Mouse (Mus musculus): ENCODE results near the gene Srp68. TPM values are rescaled to one million over a fixed set of nuclear protein-coding genes. Genes with fewer than 3 reads are reported as not detected.
"Not testable (repeated sequence)": the region's sequence is repeated elsewhere in the genome, so short reads cannot be mapped to it uniquely, and the experiment has no call there.

Gene Srp68
- total RNA-seq, 2 experiments from 2014 or later: 68.5 to 69.5 TPM

DNA sequence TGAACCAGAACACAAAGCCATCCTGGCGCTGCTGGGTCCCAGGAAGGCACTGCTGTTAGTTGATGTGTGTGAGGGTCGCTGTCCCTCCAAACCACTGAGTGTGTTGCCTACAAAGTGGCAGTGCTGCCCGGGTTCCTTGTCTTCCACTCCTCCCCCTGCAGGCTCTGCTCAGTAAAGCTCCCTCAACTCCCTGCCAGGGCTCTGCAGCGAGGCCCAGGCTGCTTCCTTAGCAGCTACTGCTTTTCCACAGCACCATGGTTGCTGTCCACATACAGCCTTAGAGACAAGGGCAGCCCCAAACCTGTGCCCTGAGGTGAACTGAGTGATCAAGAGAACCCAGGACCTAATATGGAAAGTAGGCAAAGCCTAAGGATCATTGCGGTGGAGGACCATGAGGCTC is 13.3 kb upstream of the Srp68 start:
- intact Hi-C loops (cut with DNase I; ENCODE audit: low total_unique reads): loop anchor here (2.0 kb wide), 1 partner anchor 53 kb away; no protein-coding TSS in a partner anchor
- DNase-seq: peak; percentile 46

DNA sequence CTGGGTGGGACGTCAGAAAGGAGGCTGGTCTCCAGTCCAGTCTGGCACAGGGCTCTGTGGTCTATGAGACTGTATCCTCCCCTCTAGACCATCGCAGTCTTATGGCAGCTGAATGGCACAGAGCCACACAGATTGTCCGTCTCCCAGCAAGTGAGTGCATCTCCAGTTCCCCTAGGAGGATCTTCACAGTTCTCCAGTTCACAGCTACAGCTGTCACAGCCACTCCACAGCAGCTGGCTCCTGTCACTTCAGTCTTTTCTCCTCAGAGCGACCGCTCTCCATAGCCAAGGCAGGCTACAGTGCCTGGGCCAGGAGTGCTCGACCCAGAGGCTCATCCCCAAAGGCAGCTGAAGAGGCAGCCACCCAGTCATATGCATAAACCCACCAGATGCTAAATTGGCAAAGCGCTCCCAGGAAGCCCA is 11.8 kb upstream of the Srp68 start:
- peak; percentile 63 for DNase-seq
- intact Hi-C loops (cut with DNase I; ENCODE audit: low total_unique reads): loop anchor here (2.0 kb wide), 1 partner anchor 51 kb away; no protein-coding TSS in a partner anchor

DNA sequence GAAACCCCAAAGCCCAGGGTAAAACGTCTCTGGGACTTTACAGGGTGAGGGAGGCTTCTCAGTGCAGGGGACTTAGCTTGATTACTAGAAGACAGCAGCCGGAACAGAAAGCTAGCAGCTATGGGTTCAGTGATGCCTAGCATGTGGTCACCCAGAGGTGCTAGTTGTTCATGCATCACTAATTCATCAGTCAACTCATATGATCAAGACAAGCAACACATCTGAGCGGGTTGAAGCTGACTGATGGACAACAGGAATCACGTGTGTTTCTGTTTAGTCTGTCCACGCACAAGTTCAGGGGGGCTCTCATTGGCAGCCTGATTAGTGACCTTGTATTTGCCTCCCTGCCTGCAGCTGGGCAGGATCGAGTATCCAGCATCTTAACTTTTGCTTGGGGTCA is 10.0 kb upstream of the Srp68 start:
- DNase-seq: no peak
- intact Hi-C loops (cut with DNase I; ENCODE audit: low total_unique reads): no loop called here

DNA sequence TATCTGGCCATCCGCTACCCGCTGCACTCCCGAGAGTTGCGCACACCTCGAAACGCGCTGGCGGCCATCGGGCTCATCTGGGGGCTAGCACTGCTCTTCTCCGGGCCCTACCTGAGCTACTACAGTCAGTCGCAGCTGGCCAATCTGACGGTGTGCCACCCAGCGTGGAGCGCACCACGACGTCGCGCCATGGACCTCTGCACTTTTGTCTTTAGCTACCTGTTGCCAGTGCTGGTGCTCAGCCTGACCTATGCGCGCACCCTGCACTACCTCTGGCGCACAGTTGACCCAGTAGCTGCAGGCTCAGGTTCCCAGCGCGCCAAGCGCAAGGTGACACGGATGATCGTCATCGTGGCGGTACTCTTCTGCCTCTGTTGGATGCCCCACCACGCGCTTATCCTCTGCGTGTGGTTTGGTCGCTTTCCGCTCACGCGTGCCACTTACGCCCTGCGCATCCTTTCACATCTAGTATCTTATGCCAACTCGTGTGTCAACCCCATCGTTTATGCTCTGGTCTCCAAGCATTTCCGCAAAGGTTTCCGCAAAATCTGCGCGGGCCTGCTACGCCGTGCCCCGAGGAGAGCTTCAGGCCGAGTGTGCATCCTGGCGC is 9.0 kb upstream of the Srp68 start:
- intact Hi-C loops (cut with DNase I; ENCODE audit: low total_unique reads): no loop called here
- DNase-seq: no peak

DNA sequence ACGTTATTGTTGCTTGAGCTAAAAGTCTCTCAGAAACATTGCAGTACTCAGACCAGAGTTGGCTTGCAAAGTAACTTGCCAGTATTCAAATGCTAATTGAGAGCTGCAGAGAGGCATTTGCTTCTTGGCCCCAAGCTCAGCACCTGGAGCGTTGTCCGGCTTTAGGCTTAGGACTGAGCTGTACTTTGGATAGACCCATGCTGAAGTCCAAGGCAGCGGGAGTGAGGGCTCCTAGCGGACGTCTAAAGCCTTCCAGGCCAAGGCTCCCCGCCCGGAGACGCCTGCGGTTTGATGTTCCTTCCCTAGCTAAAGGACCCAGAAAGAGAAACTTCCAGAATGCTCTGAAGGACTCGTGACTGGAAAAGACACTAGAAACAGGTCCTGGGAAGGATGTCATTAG is 8.1 kb upstream of the Srp68 start:
- no peak for DNase-seq
- intact Hi-C loops (cut with DNase I; ENCODE audit: low total_unique reads): no loop called here

DNA sequence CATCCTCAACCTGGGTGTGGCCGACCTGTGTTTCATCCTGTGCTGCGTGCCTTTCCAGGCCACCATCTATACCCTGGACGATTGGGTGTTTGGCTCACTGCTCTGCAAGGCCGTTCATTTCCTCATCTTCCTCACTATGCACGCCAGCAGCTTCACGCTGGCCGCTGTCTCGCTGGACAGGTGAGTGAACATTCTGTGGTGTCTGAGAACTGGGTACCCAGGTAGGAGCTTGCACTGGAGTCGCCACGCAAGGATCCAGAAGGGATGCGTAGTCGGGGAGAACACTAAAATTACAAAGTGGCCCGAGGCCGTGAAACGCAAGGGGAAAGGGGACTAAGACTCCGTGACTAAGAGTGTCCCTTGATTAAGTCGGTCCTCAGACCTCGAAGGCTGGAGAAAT is 7.7 kb upstream of the Srp68 start:
- intact Hi-C loops (cut with DNase I; ENCODE audit: low total_unique reads): no loop called here
- DNase-seq: no peak

DNA sequence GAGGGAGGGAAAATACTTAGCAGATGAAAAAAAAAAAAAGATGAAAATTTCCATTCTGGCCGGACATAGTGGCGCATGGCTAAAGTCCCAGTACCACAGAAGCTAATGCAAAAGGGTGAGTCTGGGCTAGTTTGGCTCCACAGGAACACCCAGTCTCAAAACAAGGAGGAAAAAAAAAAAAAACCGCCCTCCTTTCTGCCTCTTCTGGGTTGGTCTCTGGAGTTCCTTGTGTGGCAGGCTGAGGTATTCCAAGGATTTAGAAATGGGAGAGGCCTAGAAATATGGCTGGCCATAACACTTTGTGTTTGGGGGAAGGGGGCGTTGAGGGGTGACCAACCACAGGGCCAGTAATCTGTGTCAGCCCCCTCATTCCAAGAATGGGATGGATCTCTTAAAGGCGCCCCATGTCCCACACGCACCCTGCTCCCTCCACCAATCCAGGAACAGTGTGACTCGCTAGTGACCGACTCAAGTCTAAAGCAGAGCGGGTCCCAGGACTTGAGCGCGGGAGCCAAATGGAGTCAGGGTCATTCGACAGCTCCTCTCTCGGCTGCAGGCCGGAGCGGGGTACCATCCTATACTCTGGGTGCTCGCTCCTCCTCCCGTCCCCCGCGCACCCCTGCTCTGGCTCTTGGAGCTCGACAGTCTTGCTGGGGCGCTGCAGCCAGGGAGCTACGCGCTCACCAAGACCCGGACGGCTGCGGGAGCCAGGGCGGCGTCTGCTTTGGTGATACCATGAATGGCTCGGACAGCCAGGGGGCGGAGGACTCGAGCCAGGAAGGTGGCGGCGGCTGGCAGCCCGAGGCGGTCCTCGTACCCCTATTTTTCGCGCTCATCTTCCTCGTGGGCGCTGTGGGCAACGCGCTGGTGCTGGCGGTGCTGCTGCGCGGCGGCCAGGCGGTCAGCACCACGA is 7.0 kb upstream of the Srp68 start, which contains the start of gene Galr2:
TSS of gene Galr2 (plus strand) at position 189 of the 913 bp plus-strand sequence.
- no peak for DNase-seq
- intact Hi-C loops (cut with DNase I; ENCODE audit: low total_unique reads): no loop called here

DNA sequence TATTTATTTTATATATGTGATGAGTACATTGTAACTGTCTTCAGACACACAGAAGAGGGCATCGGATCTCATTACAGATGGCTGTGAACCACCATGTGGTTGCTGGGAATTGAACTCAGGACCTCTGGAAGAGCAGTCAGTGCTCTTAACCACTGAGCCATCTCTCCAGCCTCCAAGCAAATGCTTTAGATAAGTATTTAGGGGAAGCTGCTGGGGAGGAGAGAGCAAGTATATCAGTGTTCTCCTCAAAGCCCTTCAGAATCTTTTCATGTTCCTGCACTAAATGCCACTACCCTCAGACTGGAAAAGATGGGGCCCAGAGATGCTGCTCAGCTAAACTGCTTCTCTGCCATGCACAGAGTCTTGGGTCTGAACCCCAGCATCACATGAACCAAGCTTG is 3.2 kb upstream of the Srp68 start:
- DNase-seq; intact Hi-C loops (cut with DNase I; ENCODE audit: low total_unique reads): not testable (repeated sequence)

DNA sequence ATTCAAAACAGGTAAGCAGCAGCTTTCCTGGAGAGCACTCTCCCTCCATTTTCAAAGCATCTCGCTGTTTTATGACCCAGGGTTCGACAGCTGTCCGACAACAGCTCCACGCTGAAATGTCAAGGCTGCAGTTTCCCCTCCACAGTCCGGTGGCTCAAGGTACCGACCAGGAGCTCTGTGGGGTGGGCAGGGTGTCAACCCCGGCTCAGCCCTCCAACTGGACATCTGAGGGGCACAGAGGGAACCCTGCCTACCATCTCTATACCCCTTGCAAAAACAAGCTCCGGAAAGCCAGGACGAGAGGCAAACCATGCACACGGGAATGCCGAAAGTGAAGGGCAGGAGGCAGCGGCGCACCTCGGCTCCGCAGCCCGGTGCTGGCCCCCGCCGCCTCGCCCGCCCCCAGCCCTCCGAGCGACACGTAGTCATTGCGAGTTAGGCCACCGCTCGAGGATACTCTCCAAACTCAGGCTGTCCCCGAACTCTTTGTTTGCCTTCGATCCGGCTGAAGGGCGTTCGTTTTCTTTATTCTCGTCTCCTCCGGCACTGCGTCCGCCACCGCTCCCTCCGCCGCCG is 460 bp downstream of the Srp68 start:
- DNase-seq: no peak
- intact Hi-C loops (cut with DNase I; ENCODE audit: low total_unique reads): no loop called here

DNA sequence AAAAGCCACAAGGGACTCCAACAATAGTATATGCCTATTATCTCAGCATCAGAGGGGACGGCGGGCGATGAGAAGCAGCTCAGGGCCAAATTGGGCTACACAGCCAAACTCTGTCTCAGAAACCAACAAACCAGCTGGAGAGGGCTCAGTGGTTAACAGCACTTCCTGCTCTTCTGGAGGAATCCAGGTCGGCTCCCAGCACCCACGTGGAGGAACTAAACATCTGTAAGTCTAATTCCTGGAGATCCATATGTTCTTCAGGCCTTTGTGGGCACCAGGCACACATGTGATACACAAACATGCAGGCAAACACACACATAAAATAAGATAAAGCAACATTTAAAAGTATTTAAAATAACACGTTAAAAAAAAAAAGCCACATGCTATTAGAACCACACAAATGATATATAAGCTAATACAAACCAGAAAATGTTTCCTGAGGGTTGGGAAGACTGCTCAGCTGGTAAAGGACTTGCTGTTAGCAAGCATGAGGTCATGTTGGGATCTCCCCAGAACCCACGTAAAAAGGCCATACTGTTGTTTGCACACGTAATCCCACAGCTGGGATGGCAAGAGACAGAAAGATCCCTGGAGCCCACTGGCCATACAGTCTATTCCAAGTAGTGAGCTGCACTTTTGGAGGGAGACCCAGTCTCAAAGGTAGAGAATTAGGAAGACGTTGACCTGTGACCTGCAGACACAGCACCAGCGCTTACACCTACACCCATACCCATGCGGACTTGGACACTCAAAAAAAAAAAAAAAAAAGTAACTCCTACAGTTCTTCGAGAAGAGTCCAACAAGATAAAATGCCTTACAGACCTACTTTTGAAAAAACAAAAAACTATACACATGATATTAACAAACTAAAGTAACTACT is 1.2 kb downstream of the Srp68 start:
- intact Hi-C loops (cut with DNase I; ENCODE audit: low total_unique reads): no loop called here

DNA sequence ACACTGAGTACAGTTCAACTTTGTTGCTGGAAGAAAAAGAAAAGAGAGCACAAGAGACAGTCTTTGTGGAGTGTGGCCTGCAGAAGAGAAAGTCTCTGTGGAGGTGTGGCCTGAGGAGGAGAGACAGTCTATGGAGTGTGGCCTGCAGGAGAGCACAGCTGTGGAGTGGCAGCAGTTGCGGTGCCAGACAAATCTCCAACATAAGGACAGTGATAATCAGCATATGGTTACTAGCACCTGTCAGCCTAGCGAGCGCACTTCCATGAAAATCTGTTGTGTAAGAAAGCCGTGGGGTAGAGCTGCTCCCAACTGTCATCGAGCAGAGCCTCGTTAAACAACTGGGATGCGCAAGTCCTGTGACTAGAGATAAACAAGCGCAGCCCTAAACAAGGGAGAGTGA is 4.5 kb downstream of the Srp68 start:
- no peak for DNase-seq

More for the DNA sequence above, 1.2 kb downstream of the Srp68 start:
- no peak for DNase-seq

DNA sequence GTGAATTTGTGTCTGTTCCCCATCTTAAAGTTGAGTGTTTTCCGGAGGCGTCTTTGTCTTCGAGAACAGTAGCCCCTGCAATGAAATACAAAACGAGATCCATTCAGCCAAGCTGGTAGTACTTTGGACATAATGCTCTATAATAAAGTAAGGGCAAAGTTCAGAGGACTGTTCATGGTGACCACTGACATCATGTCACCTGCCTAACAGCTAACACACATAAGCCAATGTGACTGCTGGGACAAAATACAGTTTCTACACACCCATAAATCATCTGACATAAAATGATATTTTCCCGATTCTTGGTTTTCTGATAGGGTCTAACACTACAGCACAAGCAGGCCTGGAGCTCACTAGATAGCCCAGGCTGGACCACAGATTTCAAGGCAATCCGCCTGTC is 5.7 kb downstream of the Srp68 start:
- no peak for DNase-seq
- intact Hi-C loops (cut with DNase I; ENCODE audit: low total_unique reads): no loop called here

More for the DNA sequence above, 4.5 kb downstream of the Srp68 start:
- intact Hi-C loops (cut with DNase I; ENCODE audit: low total_unique reads): no loop called here

DNA sequence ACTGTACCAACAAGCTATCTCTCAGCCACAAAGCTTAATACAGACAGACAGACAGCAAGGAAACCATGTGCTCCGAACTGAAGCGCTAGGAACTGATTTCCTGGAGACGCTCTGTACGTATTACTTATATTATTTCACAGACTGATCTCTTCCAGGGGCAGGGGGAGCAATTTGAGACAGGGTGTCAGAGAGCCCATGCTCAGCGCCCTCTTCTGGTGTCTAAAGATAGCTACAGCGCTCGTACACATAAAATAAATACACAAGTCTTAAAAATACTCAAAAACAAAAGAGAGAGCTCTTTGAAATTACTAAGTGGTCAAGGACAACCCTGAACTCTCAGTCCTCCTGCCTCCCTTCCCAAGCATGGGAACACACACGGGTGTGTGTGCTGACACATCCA is 6.4 kb downstream of the Srp68 start:
- intact Hi-C loops (cut with DNase I; ENCODE audit: low total_unique reads): no loop called here
- DNase-seq: no peak

DNA sequence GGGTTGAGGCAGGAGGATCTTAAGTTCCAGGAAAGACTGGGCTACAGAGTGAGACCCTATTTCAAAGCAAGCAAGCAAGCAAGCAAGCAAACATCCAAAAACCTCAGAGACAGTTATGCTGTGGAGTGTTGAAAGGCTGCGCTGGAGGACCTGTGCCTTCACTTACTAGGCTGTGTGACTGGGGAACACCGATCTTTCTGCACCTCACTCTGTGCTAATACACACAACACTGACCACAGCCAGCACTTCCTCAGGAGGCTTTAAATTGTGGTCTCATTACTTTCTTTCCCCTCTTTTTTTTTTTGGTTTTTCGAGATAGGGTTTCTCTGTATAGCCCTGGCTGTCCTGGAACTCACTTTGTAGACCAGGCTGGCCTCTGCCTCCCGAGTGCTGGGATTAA is 8.2 kb downstream of the Srp68 start:
- no peak for DNase-seq
- intact Hi-C loops (cut with DNase I; ENCODE audit: low total_unique reads): no loop called here

DNA sequence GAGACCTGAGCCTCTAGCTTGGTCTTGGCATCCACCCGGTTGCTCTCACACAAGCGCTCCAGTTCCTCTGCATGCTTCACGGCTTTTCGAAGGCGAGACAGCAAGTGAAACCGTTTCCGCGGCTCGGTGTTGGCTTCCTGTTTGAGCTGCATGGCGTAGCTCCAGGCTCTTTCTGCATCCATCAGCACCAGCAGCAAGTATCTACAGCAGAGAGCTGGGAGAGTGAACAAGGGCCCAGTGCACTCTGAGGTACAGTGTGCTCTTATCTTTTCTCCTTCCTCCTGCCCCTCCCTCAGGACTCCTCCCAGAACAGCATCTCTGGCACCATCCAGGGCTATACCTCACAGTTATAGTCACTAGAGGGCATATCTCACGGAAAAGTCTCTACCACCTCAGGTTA is 8.7 kb downstream of the Srp68 start:
- peak; percentile 41 for DNase-seq
- intact Hi-C loops (cut with DNase I; ENCODE audit: low total_unique reads): no loop called here

DNA sequence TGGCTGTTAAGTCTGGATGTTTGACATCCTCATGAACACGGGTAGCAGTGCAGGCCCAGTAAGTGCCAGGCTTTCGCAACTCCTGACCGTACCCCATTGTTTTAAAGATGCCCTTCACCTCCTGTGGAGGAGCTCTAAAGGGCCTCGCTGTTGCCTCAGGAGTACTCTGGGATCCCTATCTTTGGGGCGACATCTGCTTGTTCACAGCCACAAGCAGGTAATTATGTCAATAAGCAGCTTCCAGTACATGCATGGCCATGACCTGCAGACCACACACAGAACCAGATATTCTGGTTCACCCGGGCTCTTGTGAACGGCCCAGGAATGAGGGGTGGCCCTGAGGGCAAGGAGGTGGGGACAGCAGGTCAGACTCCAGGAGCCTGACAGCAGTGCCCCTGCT is 13.8 kb downstream of the Srp68 start:
- DNase-seq: no peak
- intact Hi-C loops (cut with DNase I; ENCODE audit: low total_unique reads): no loop called here

DNA sequence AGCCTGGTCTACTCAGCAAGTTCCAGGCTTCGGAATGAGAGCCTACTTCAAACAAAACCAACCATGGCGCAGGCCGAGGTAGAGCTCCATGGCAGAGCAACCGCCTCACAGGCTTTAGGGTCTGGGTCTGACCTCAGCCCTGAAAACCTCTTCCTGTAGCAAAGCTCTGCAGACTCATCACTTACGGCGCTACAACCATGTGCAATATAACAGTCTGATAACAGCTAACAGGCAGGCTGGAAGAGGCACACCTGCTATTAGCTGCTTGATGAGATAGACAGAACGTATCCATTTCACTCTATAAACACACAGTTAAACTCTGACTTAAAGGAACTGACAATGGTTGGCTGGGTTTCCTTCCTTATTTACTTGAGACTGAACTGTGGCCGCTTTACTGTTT is 14.6 kb downstream of the Srp68 start:
- no peak for DNase-seq
- intact Hi-C loops (cut with DNase I; ENCODE audit: low total_unique reads): no loop called here

DNA sequence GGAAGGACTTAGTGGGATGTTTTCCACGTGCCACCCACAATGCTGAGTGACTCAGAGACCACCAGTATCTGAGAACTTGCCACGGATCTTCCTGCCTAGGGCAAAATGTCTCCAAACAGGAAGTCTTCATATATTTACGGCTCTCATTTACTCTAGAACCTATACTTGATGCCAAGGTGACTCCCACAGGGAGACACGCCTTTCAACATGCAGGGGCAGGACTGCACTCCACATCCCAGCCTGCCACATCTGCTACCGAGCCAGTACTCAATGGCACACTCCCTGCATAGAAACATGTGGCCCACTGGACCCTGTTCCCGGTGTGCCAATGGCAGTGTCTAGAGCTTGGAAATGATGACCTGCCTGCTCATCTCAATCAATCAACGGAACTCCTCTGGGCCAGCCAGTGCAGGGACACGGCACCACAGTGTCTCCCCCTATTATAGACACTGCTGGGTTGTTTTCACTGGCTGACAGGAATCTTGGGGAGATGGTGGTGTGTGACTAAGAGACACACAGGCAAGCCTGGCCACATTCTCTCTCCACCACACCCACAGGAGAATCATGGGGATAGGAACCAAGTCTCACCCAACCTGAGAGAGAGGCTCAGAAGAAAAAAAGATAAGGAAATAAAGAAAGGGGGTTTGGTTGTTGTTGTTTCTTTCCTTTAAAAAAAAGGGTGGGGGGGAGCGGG is 17.9 kb downstream of the Srp68 start:
- intact Hi-C loops (cut with DNase I; ENCODE audit: low total_unique reads): no loop called here
- DNase-seq: no peak
